Mouse (Mus musculus): Measurements from ENCODE around the gene Olfr1317. TPM values are rescaled to one million over a fixed set of nuclear protein-coding genes. Genes with fewer than 3 reads are reported as not detected.

Olfr1317 gene
- not detected for polyA plus RNA-seq (2014; fragmentation: Illumina TruSeq; extraction: RNeasy Lipid Tissue Mini Kit (QIAGEN cat#74804); ENCODE audit: insufficient read depth, low read depth, low replicate concordance)

GRCm38 (mm10) chr2:112140029-112140428, at the start of gene Olfr1317:
Gene Olfr1317 (plus strand): TSS chr2:112140329.

GRCm38 (mm10) chr2:112096681-112097080, 43.4 kb upstream of the Olfr1317 start, which contains the start of gene Olfr1314:
Gene Olfr1314 (minus strand): TSS chr2:112096781.

GRCm38 (mm10) chr2:112115340-112115739, 24.8 kb upstream of the Olfr1317 start, which contains the start of gene Olfr1315-ps1:
Gene Olfr1315-ps1 (minus strand): TSS chr2:112115440.

GRCm38 (mm10) chr2:112134877-112135276, 5.3 kb upstream of the Olfr1317 start, which contains the start of gene Olfr1316:
Gene Olfr1316 (minus strand): TSS chr2:112134977.

GRCm38 (mm10) chr2:112153898-112154297, 13.8 kb downstream of the Olfr1317 start, which contains the start of gene Olfr1318:
Gene Olfr1318 (plus strand): TSS chr2:112154198.

Other genes starting within 250 kb of the Olfr1317 start
- gene Olfr1306, start 224.1 kb upstream of the Olfr1317 start, polyA plus RNA-seq (2014; fragmentation: Illumina TruSeq; extraction: RNeasy Lipid Tissue Mini Kit (QIAGEN cat#74804); ENCODE audit: insufficient read depth, low read depth, low replicate concordance), result not detected
- not detected for gene Olfr1307, start 190.9 kb upstream of the Olfr1317 start, polyA plus RNA-seq (2014; fragmentation: Illumina TruSeq; extraction: RNeasy Lipid Tissue Mini Kit (QIAGEN cat#74804); ENCODE audit: insufficient read depth, low read depth, low replicate concordance)
- not detected for gene Olfr1308, start 175.4 kb upstream of the Olfr1317 start, polyA plus RNA-seq (2014; fragmentation: Illumina TruSeq; extraction: RNeasy Lipid Tissue Mini Kit (QIAGEN cat#74804); ENCODE audit: insufficient read depth, low read depth, low replicate concordance)
- gene Olfr1309, start 150.0 kb upstream of the Olfr1317 start, polyA plus RNA-seq (2014; fragmentation: Illumina TruSeq; extraction: RNeasy Lipid Tissue Mini Kit (QIAGEN cat#74804); ENCODE audit: insufficient read depth, low read depth, low replicate concordance), result not detected
- not detected for gene Olfr1310, start 127.6 kb upstream of the Olfr1317 start, polyA plus RNA-seq (2014; fragmentation: Illumina TruSeq; extraction: RNeasy Lipid Tissue Mini Kit (QIAGEN cat#74804); ENCODE audit: insufficient read depth, low read depth, low replicate concordance)
- gene Olfr1311, start 115.9 kb upstream of the Olfr1317 start, polyA plus RNA-seq (2014; fragmentation: Illumina TruSeq; extraction: RNeasy Lipid Tissue Mini Kit (QIAGEN cat#74804); ENCODE audit: insufficient read depth, low read depth, low replicate concordance), result not detected
- not detected for gene Olfr1312, start 90.1 kb upstream of the Olfr1317 start, polyA plus RNA-seq (2014; fragmentation: Illumina TruSeq; extraction: RNeasy Lipid Tissue Mini Kit (QIAGEN cat#74804); ENCODE audit: insufficient read depth, low read depth, low replicate concordance)
- not detected for gene Olfr1313, start 62.5 kb upstream of the Olfr1317 start, polyA plus RNA-seq (2014; fragmentation: Illumina TruSeq; extraction: RNeasy Lipid Tissue Mini Kit (QIAGEN cat#74804); ENCODE audit: insufficient read depth, low read depth, low replicate concordance)
- not detected for gene Olfr1314, start 43.5 kb upstream of the Olfr1317 start, polyA plus RNA-seq (2014; fragmentation: Illumina TruSeq; extraction: RNeasy Lipid Tissue Mini Kit (QIAGEN cat#74804); ENCODE audit: insufficient read depth, low read depth, low replicate concordance)
- not detected for gene Olfr1315-ps1, start 24.9 kb upstream of the Olfr1317 start, polyA plus RNA-seq (2014; fragmentation: Illumina TruSeq; extraction: RNeasy Lipid Tissue Mini Kit (QIAGEN cat#74804); ENCODE audit: insufficient read depth, low read depth, low replicate concordance)
- not detected for gene Olfr1316, start 5.4 kb upstream of the Olfr1317 start, polyA plus RNA-seq (2014; fragmentation: Illumina TruSeq; extraction: RNeasy Lipid Tissue Mini Kit (QIAGEN cat#74804); ENCODE audit: insufficient read depth, low read depth, low replicate concordance)
- not detected for gene Olfr1318, start 13.9 kb downstream of the Olfr1317 start, polyA plus RNA-seq (2014; fragmentation: Illumina TruSeq; extraction: RNeasy Lipid Tissue Mini Kit (QIAGEN cat#74804); ENCODE audit: insufficient read depth, low read depth, low replicate concordance)
- 12.9 TPM for gene Lpcat4, start 99.1 kb downstream of the Olfr1317 start, polyA plus RNA-seq (2014; fragmentation: Illumina TruSeq; extraction: RNeasy Lipid Tissue Mini Kit (QIAGEN cat#74804); ENCODE audit: insufficient read depth, low read depth, low replicate concordance)
- gene Nutm1, start 119.0 kb downstream of the Olfr1317 start, polyA plus RNA-seq (2014; fragmentation: Illumina TruSeq; extraction: RNeasy Lipid Tissue Mini Kit (QIAGEN cat#74804); ENCODE audit: insufficient read depth, low read depth, low replicate concordance), result not detected
- gene Nop10, start 121.6 kb downstream of the Olfr1317 start, polyA plus RNA-seq (2014; fragmentation: Illumina TruSeq; extraction: RNeasy Lipid Tissue Mini Kit (QIAGEN cat#74804); ENCODE audit: insufficient read depth, low read depth, low replicate concordance), result 89.4 TPM
- gene Slc12a6, start 125.5 kb downstream of the Olfr1317 start, polyA plus RNA-seq (2014; fragmentation: Illumina TruSeq; extraction: RNeasy Lipid Tissue Mini Kit (QIAGEN cat#74804); ENCODE audit: insufficient read depth, low read depth, low replicate concordance), result 16.7 TPM
- gene Gm21985, start 126.0 kb downstream of the Olfr1317 start, polyA plus RNA-seq (2014; fragmentation: Illumina TruSeq; extraction: RNeasy Lipid Tissue Mini Kit (QIAGEN cat#74804); ENCODE audit: insufficient read depth, low read depth, low replicate concordance), result not detected
- gene Emc4, start 227.7 kb downstream of the Olfr1317 start, polyA plus RNA-seq (2014; fragmentation: Illumina TruSeq; extraction: RNeasy Lipid Tissue Mini Kit (QIAGEN cat#74804); ENCODE audit: insufficient read depth, low read depth, low replicate concordance), result 93.4 TPM
- 7.7 TPM for gene Katnbl1, start 238.9 kb downstream of the Olfr1317 start, polyA plus RNA-seq (2014; fragmentation: Illumina TruSeq; extraction: RNeasy Lipid Tissue Mini Kit (QIAGEN cat#74804); ENCODE audit: insufficient read depth, low read depth, low replicate concordance)

All from lung, adult 10 weeks (tissue).